Mouse (Mus musculus) intestine, embryonic 15.5 days (tissue): ENCODE results near the gene Gm10153. TPM values are rescaled to one million over a fixed set of nuclear protein-coding genes. Genes with fewer than 3 reads are reported as not detected.

Experiments used
- polyA plus RNA-seq: library from polyadenylated mRNA; unstranded; fragments of >200 nt; fragmentation: Nextera tagmentation; extraction: Ambion mirVana; gene quantifications from 2 replicates; pipeline ENCODE4 v1.2.1, GENCODE M21; 2015

The Gm10153 gene
- polyA plus RNA-seq, 1 experiment from 2014 or later, result not detected

Other genes starting within 250 kb of the Gm10153 start
- 1.3 and 1.8 TPM in 2 replicates for gene Brsk2, start 240.6 kb downstream of the Gm10153 start, polyA plus RNA-seq
- gene Mob2, start 129.3 kb downstream of the Gm10153 start, polyA plus RNA-seq, result 57.8 and 61.8 TPM in 2 replicates
- gene Dusp8, start 94.5 kb downstream of the Gm10153 start, polyA plus RNA-seq, result 6.6 TPM in 2 replicates
- gene Gm45618, start 69.7 kb downstream of the Gm10153 start, polyA plus RNA-seq, result not detected in 2 replicates
- not detected in 2 replicates for gene Gm39115, start 54.4 kb downstream of the Gm10153 start, polyA plus RNA-seq
- not detected in 2 replicates for gene Gm45337, start 45.8 kb downstream of the Gm10153 start, polyA plus RNA-seq
- gene Gm29735, start 33.3 kb downstream of the Gm10153 start, polyA plus RNA-seq, result not detected in 2 replicates
- gene Gm4553, start 24.6 kb downstream of the Gm10153 start, polyA plus RNA-seq, result not detected in 2 replicates
- gene Krtap5-2, start 14.4 kb downstream of the Gm10153 start, polyA plus RNA-seq, result not detected in 2 replicates
- not detected in 2 replicates for gene Krtap5-3, start 11.0 kb upstream of the Gm10153 start, polyA plus RNA-seq
- gene Gm7579, start 21.5 kb upstream of the Gm10153 start, polyA plus RNA-seq, result not detected in 2 replicates
- not detected in 2 replicates for gene Krtap5-5, start 39.6 kb upstream of the Gm10153 start, polyA plus RNA-seq
- not detected in 2 replicates for gene Gm40460, start 50.7 kb upstream of the Gm10153 start, polyA plus RNA-seq
- gene Gm2431, start 68.0 kb upstream of the Gm10153 start, polyA plus RNA-seq, result not detected in 2 replicates
- gene Gm4559, start 84.0 kb upstream of the Gm10153 start, polyA plus RNA-seq, result not detected in 2 replicates
- gene Krtap5-1, start 106.7 kb upstream of the Gm10153 start, polyA plus RNA-seq, result not detected in 2 replicates
- not detected in 2 replicates for gene Krtap5-4, start 113.2 kb upstream of the Gm10153 start, polyA plus RNA-seq
- gene Ifitm10, start 183.4 kb upstream of the Gm10153 start, polyA plus RNA-seq, result 1.9 and 2.0 TPM in 2 replicates
- gene Gm49369, start 192.3 kb upstream of the Gm10153 start, polyA plus RNA-seq, result 1.2 and 1.9 TPM in 2 replicates
- 282 and 329 TPM in 2 replicates for gene Ctsd, start 197.6 kb upstream of the Gm10153 start, polyA plus RNA-seq
- gene Syt8, start 244.5 kb upstream of the Gm10153 start, polyA plus RNA-seq, result 5.4 and 5.6 TPM in 2 replicates